Mouse (Mus musculus) liver, embryonic 14.5 days (tissue): ENCODE measurements around the gene Prcp.

Source experiments
- CTCF ChIP-seq: IDR thresholded peaks from 2 replicates; pipeline ENCODE4 v1.5.1; 2016; ENCODE audit warnings: antibody characterized with exemption, low read depth, control low read depth
- EP300 ChIP-seq: IDR thresholded peaks from 2 replicates; pipeline ENCODE4 v1.6.1; 2016; ENCODE audit warnings: antibody characterized with exemption, low read depth

GRCm38 (mm10) chr7:92896036-92896435 lies 21.8 kb downstream of the Prcp start:
- TF ChIP-seq EP300 = no peak
- TF ChIP-seq CTCF = no peak
